43 mouse cellular contexts compared by ENCODE assay signal in genomic region chr4:88464574-88464973, GRCm38 (mm10). TPM values are rescaled to one million over a fixed set of nuclear protein-coding genes. Genes with fewer than 3 reads are reported as not detected.
"Had no signal": no experiment of that assay in that cellular context is flagged by ENCODE, and none has a peak within 500 bp of the region (broad histone marks: within the 10 kb centered on the region; RNA-seq: fewer than 3 reads in every experiment).

No protein-coding gene starts in this region.

- H3K27ac ChIP-seq: gastrocnemius, adult 2 months; heart, adult 2 months; heart, embryonic 10.5 days; hindbrain, embryonic 10.5 days; hindbrain, embryonic 12.5 days; hindbrain, embryonic 14.5 days; kidney, embryonic 15.5 days; kidney, postnatal 0 days; limb, embryonic 13.5 days; limb, embryonic 15.5 days; liver, embryonic 12.5 days had no signal

- H3K4me3 ChIP-seq: gastrocnemius, adult 2 months; heart, adult 2 months; heart, embryonic 10.5 days; heart, embryonic 12.5 days; hindbrain, embryonic 10.5 days; hindbrain, embryonic 12.5 days; kidney, embryonic 15.5 days; limb, embryonic 13.5 days; limb, embryonic 15.5 days; liver, embryonic 12.5 days had no signal

- H3K4me2 ChIP-seq: heart, embryonic 12.5 days; hindbrain, embryonic 12.5 days; hindbrain, embryonic 14.5 days; kidney, embryonic 15.5 days; limb, embryonic 13.5 days; limb, embryonic 15.5 days; liver, embryonic 12.5 days had no signal

- H3K9ac ChIP-seq: heart, embryonic 12.5 days; hindbrain, embryonic 12.5 days; hindbrain, embryonic 14.5 days; kidney, embryonic 15.5 days; limb, embryonic 13.5 days; limb, embryonic 15.5 days; liver, embryonic 12.5 days had no signal

- ATAC-seq: hindbrain, embryonic 16.5 days; intestine, embryonic 16.5 days; liver, embryonic 12.5 days had no signal

- H3K27me3 ChIP-seq: heart, embryonic 12.5 days; hindbrain, embryonic 12.5 days; kidney, embryonic 15.5 days; limb, embryonic 13.5 days; limb, embryonic 15.5 days; liver, embryonic 12.5 days had no signal

- DNase-seq: gastrocnemius, adult 2 months; gastrocnemius, postnatal 10 days; gastrocnemius, postnatal 25 days; heart, adult 11 months; heart, adult 2 months; heart, postnatal 10 days; heart, postnatal 4 days; kidney, adult 11 months; kidney, adult 2 months; kidney, adult 9 months; kidney, postnatal 14 days; kidney, postnatal 36 days; layer of hippocampus, adult 9-11 months; layer of hippocampus, postnatal 36 days; left cerebral cortex, postnatal 4 days had no signal

- H3K36me3 ChIP-seq: heart, embryonic 10.5 days; heart, embryonic 12.5 days; hindbrain, embryonic 10.5 days; hindbrain, embryonic 12.5 days; kidney, embryonic 15.5 days; limb, embryonic 13.5 days; limb, embryonic 15.5 days; liver, embryonic 12.5 days had no signal

- H3K9me3 ChIP-seq: heart, embryonic 10.5 days; heart, embryonic 12.5 days; hindbrain, embryonic 10.5 days; hindbrain, embryonic 12.5 days; kidney, embryonic 15.5 days; limb, embryonic 13.5 days; limb, embryonic 15.5 days; liver, embryonic 12.5 days had no signal

- H3K4me1 ChIP-seq: hindbrain, embryonic 10.5 days; hindbrain, embryonic 12.5 days; kidney, embryonic 15.5 days; limb, embryonic 15.5 days; liver, embryonic 12.5 days had no signal

RNA-seq across cellular contexts. Expression of gene Ifnb1, which starts 58.0 kb away (rescaled TPM):
- total RNA-seq: gastrocnemius, adult 2 months; gastrocnemius, postnatal 10 days; gastrocnemius, postnatal 25 days; gastrocnemius, postnatal 4 days; heart, adult 2 months; heart, postnatal 10 days; heart, postnatal 25 days; heart, postnatal 4 days; layer of hippocampus, adult 18-20 months; layer of hippocampus, adult 8-10 months; layer of hippocampus, postnatal 14 days; layer of hippocampus, postnatal 36 days; left cerebral cortex, adult 18-20 months; left cerebral cortex, adult 8-10 months; left cerebral cortex, postnatal 10 days; left cerebral cortex, postnatal 25 days; left cerebral cortex, postnatal 4 days; liver, adult 2 months had no signal
- polyA plus RNA-seq: frontal cortex, adult 2 months; heart, adult 2 months; heart, embryonic 10.5 days; heart, embryonic 12.5 days; heart, embryonic 14.5 days; heart, embryonic 16.5 days; hindbrain, embryonic 10.5 days; hindbrain, embryonic 12.5 days; hindbrain, embryonic 14.5 days; hindbrain, embryonic 16.5 days; intestine, embryonic 14.5 days; intestine, embryonic 16.5 days; kidney, adult 2 months; kidney, embryonic 15.5 days; kidney, postnatal 0 days; large intestine, adult 2 months; limb, embryonic 11.5 days; limb, embryonic 13.5 days; limb, embryonic 15.5 days; liver, adult 2 months; liver, embryonic 12.5 days had no signal
